Mouse (Mus musculus): ENCODE data around the gene Tex26.

DNA sequence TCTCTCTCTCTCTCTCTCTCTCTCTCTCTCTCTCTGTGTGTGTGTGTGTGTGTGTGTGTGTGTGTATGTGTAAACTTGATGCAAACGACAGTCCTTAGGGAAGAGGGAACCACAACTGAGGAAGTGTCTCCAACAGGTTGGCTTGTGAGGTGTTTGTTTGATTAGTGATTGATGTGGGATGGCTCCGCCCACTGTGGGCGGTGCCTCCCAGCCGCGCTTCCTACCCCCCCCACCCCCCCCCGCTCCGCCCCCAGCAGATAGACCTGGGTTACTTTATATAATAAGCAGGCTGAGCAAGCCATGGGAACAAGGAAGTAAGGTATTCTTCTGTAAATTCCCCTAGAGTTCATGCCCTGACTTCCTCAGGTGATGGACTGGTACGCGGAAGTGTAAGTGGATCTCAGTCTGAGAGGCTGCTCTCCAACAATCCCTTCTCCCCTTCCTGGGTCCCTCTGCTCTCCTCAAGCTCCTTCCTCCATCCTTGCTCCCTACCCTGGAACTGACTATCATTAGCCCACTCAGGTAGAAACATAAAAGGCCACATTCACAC is 5.2 kb upstream of the Tex26 start:
- TF ChIP-seq CTCF (IDR thresholded peaks at IDR 0.05; ENCODE audit: extremely low read depth, insufficient read length, insufficient replicate concordance, low read depth, low read length) (no peak), POLR2A (IDR thresholded peaks at IDR 0.05; ENCODE audit: low read depth, low read length) (no peak)
